Mouse (Mus musculus) limb, embryonic 12.5 days (tissue): ENCODE results near the gene Cox15. TPM values are rescaled to one million over a fixed set of nuclear protein-coding genes. Genes with fewer than 3 reads are reported as not detected.

ENCODE experiments used
- ATAC-seq: fragments of 200-750 bp; cut with Nextera tagmentation; 2 replicates; pipeline ENCODE4 v1.8.0; 2017; ENCODE audit warnings: low read depth, moderate TSS enrichment; ENCODE audit not compliant: insufficient number of reproducible peaks, insufficient read depth, low FRiP score, low TSS enrichment
- H3K27ac ChIP-seq: fragments of 300-500 bp; sonication (generic); 2 replicates; pipeline ENCODE4 v1.5.1; 2016; ENCODE audit warnings: mild to moderate bottlenecking, moderate library complexity
- H3K27me3 ChIP-seq: fragments of 300-500 bp; sonication (generic); 2 replicates; pipeline ENCODE4 v1.6.1; 2016; ENCODE audit warnings: mild to moderate bottlenecking, moderate library complexity
- H3K36me3 ChIP-seq: fragments of 300-500 bp; sonication (generic); 2 replicates; pipeline ENCODE4 v1.6.1; 2016; ENCODE audit warnings: mild to moderate bottlenecking, moderate library complexity
- H3K4me1 ChIP-seq: fragments of 300-500 bp; sonication (generic); replicated peaks from 2 replicates; pipeline ENCODE4 v1.6.1; 2016
- H3K4me2 ChIP-seq: fragments of 300-500 bp; sonication (generic); 2 replicates; pipeline ENCODE4 v1.6.1; 2016; ENCODE audit warnings: mild to moderate bottlenecking, moderate library complexity
- H3K4me3 ChIP-seq: fragments of 300-500 bp; sonication (generic); replicated peaks from 2 replicates; pipeline ENCODE4 v1.5.1; 2016; ENCODE audit warnings: mild to moderate bottlenecking
- H3K9ac ChIP-seq: fragments of 300-500 bp; sonication (generic); replicated peaks from 2 replicates; pipeline ENCODE4 v1.6.1; 2016; ENCODE audit warnings: mild to moderate bottlenecking, moderate library complexity
- H3K9me3 ChIP-seq: fragments of 300-500 bp; sonication (generic); 2 replicates; pipeline ENCODE4 v1.6.1; 2016; ENCODE audit warnings: mild to moderate bottlenecking, moderate library complexity
- WGBS: fragments of 180-500 bp; shearing (Covaris S2); methylation state at CpG from one replicate; pipeline ENCODE4 v1.1.7; 2016; 5-methylcytosine and 5-hydroxymethylcytosine counted together
- polyA plus RNA-seq: library from polyadenylated mRNA; unstranded; fragments of >200 nt; fragmentation: Nextera tagmentation; extraction: Ambion mirVana; gene quantifications from 2 replicates; pipeline ENCODE4 v1.2.1, GENCODE M21; 2016

Gene Cox15
- polyA plus RNA-seq, 1 experiment from 2014 or later, result 15.1 TPM

DNA sequence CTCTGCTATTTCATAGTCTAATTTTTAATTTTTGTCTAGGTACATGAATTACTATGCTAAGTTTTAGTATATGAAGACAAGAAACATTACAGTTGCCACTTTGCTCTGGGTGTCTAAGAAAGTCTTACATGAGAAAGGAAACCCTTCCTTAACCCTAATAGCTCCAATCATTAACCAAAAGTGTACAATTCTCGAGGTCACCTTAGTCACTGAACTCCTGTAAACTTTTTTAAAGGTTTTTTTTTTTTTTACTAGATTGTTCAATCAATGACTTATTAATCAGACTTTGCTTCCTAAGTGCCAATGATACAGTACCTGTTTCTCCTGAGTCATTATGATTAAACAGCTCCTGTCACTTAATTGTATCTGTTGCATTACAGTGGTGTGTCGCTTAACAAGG, 24.5 kb upstream of the Cox15 start:
- no peak for ATAC-seq
- Histone ChIP-seq H3K4me3 (no peak overlapping the region), H3K9me3 (no peaks in the 10 kb centered on the region), H3K27ac (no peak overlapping the region), H3K4me1 (no peaks in the 10 kb centered on the region), H3K36me3 (no peaks in the 10 kb centered on the region), H3K4me2 (no peak overlapping the region), H3K27me3 (no peaks in the 10 kb centered on the region), H3K9ac (no peak overlapping the region)
- WGBS, result 69% methylated on average over 2 of the region's 2 CpGs

DNA sequence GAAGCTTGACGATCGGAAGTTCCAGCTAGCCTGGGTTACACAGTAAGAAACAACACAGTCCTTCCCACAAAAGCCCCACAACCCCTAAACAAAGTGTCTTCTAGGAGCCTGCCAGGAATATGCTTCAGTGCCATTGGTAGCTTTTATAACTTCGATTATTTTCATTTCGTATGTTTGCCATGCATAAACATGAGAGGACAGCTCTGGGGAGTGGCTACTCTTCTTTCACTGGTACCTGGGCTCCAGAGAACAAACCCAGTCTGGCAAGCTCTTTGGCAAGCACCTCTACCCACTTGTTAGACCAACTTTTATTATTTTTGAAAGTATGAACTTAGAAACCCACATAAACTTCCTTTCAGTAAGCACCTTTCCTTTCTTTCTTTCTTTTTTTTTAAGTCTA, 23.8 kb upstream of the Cox15 start:
- Histone ChIP-seq H3K36me3 (no peaks in the 10 kb centered on the region), H3K9ac (no peak overlapping the region), H3K27me3 (no peaks in the 10 kb centered on the region), H3K4me2 (no peak overlapping the region), H3K4me1 (no peaks in the 10 kb centered on the region), H3K9me3 (no peaks in the 10 kb centered on the region), H3K27ac (no peak overlapping the region), H3K4me3 (no peak overlapping the region)
- no peak for ATAC-seq
- 81% methylated on average over 4 of the region's 4 CpGs for WGBS

DNA sequence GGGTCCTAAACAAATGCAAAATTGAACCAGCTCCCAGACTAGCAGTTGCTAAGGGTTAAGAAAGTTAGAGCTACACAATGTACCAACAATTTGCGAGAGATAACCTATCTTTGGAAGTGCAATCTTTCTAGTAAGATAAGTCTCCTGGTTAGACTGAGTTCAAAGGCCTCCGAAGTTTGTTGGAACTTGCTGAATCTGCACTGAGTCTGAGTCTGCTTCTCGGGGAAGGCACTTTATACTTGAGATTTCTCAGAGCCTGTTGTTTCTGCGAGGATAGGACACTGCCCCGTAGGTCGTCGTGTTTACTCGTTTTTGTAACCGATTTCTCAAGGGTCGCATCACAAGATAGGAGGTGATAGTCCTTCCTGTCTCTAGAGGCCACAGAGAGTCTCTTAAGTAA, 22.6 kb upstream of the Cox15 start:
- no peaks in the 10 kb centered on the region for H3K36me3 ChIP-seq
- no peaks in the 10 kb centered on the region for H3K9me3 ChIP-seq
- H3K4me3 ChIP-seq, result no peak overlapping the region
- no peak overlapping the region for H3K27ac ChIP-seq
- ATAC-seq, result no peak
- H3K4me1 ChIP-seq, result no peaks in the 10 kb centered on the region
- H3K9ac ChIP-seq, result no peak overlapping the region
- WGBS, result 75% methylated on average over 10 of the region's 10 CpGs
- H3K27me3 ChIP-seq, result no peaks in the 10 kb centered on the region
- no peak overlapping the region for H3K4me2 ChIP-seq

DNA sequence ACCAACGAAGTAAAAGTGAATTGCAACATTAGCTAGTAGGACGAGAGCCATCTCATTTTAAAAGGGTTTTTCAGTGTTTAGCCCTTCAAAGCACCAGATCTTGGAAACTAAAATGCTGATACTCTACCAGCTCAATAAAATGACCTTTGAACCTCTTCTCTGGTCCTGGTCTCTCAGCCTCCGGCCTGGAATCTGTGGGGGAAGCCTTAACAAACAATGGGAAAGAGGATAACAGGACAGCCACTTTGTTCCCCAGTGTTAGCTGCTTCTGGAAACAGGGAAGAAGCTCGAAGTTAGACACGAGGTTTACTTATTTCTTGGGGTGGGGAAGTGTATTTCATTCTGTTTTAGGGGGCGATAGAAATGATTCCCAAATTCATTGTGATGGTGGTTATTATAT, 19.5 kb upstream of the Cox15 start:
- Histone ChIP-seq H3K27me3 (no peaks in the 10 kb centered on the region), H3K36me3 (no peaks in the 10 kb centered on the region; the same call in 1 of the 2 replicates), H3K27ac (no peak overlapping the region), H3K4me3 (no peak overlapping the region), H3K9ac (no peak overlapping the region), H3K9me3 (no peaks in the 10 kb centered on the region), H3K4me1 (no peaks in the 10 kb centered on the region), H3K4me2 (no peak overlapping the region)
- ATAC-seq, result no peak
- 81% methylated on average over 6 of the region's 6 CpGs for WGBS

DNA sequence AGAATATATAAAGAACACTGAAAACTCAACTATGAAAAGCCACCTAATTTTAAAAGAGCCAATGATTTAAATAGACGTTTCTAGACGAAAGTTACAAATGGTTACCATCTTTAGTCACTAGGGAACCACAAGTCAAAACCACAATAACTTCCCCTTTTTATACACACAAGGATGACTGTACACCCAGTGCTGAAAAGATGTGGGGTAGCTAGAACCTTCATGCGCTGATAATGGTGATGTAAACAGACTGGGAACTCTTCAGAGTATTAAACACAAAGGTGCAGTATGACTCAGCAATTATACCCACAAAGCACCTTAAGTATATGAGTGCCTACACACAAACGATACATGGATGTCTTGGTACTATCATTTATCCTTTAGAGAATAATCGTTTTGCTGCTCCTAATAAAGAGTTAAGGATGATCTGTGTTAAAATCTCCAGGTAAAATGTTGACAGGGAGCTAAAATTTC, 18.7 kb upstream of the Cox15 start:
- H3K27ac ChIP-seq, result no peak overlapping the region
- no peak overlapping the region for H3K4me3 ChIP-seq
- H3K9me3 ChIP-seq, result no peaks in the 10 kb centered on the region
- no peak overlapping the region for H3K4me2 ChIP-seq
- no peaks in the 10 kb centered on the region for H3K4me1 ChIP-seq
- H3K36me3 ChIP-seq, result no peaks in the 10 kb centered on the region; the same call in 1 of the 2 replicates
- H3K27me3 ChIP-seq, result no peaks in the 10 kb centered on the region
- no peak overlapping the region for H3K9ac ChIP-seq
- ATAC-seq, result no peak
- WGBS, result 91% methylated on average over 5 of the region's 5 CpGs

DNA sequence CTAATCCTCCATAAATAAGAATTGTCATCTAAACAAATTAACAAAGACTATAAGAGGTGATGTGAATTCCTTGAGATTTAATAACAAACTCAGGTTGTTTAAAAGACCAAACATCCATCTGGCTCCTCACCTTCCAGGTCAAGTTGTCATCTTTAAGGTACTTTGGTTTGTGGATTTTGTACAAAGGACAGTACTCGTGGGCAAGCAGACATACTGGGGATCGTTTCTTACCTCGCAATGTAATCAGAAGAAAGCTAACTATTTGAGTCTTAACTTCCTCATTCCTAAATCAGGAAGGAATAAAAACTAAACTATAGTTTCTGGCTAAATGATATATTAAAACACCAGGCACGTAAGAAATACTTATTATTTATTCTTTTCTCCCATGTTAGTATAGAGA, 17.8 kb upstream of the Cox15 start:
- no peaks in the 10 kb centered on the region for H3K27me3 ChIP-seq
- WGBS, result 87% methylated on average over 4 of the region's 4 CpGs
- H3K4me2 ChIP-seq, result no peak overlapping the region
- no peaks in the 10 kb centered on the region for H3K4me1 ChIP-seq
- H3K9ac ChIP-seq, result no peak overlapping the region
- H3K9me3 ChIP-seq, result no peaks in the 10 kb centered on the region
- no peak overlapping the region for H3K27ac ChIP-seq
- no peak for ATAC-seq
- no peaks in the 10 kb centered on the region; the same call in 1 of the 2 replicates for H3K36me3 ChIP-seq
- no peak overlapping the region for H3K4me3 ChIP-seq

DNA sequence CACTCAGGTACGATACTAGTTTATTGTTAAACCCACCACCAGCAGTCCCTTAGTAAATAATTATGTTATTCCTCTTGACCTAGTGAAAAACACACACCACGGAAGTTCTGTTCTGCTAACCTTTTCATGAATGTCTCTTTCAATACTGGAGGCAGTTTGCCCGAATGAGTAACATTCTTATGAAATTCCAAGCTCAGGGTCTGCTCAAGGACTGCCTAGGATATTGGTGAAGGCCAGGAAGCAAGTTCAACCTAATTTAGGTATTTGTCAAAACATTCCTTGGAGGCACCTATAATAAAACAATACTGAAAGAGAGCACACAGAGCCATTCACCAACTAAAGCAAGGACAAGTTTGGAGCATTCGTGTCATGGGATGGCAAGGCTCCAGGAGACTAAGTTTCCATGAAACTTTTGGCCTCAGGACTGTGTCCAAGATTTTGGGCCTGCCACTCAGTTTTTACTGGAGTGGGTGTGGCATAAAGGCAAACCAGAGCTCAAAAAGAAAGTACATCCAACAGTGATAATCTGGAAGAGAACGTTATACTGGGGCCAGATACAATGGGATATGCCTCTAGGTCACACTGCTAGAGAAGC, 16.7 kb upstream of the Cox15 start:
- H3K4me2 ChIP-seq, result no peak overlapping the region
- no peaks in the 10 kb centered on the region for H3K4me1 ChIP-seq
- ATAC-seq, result no peak
- no peak overlapping the region for H3K4me3 ChIP-seq
- 83% methylated on average over 5 of the region's 5 CpGs for whole genome bisulfite sequencing
- H3K9me3 ChIP-seq, result no peaks in the 10 kb centered on the region
- H3K27me3 ChIP-seq, result no peaks in the 10 kb centered on the region
- H3K36me3 ChIP-seq, result no peaks in the 10 kb centered on the region; the same call in 1 of the 2 replicates
- no peak overlapping the region for H3K9ac ChIP-seq
- H3K27ac ChIP-seq, result no peak overlapping the region

DNA sequence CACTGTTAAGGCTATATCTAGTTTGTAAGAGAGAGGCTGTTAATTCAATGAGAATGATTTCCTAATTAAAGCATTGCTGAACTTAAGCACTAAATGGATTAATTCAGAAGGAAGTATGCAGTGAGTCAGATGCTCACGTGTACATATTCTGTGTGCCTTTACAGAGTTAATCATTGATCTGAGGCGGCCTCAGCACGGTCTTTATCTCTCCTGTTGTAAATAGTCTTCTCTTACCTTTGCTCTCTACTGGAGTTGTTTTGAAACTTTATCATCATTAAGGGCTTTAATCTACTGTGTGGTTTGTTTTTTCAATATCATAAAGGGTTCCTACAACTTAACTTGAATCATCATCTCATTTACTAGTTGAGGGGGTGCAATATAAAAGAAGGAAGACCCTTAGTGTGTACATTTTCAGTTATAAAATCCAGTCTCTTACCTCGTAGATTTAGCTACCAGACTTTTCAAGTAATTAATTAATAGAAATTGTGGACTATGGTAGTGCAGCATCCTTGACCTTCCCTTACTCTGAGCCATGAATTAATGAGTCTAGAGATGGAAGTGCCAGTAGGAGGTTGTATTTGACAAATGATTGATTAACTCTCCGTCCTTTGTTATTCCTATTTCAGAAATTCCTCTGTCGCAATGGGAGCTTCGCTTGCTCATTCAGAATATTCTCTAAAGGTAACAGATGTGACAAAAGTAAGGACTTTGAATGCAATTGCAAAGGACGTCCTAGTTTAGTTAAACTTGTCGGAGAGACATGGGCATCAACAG, 14.9 kb upstream of the Cox15 start:
- H3K27me3 ChIP-seq, result no peaks in the 10 kb centered on the region
- H3K36me3 ChIP-seq, result no peaks in the 10 kb centered on the region; the same call in 1 of the 2 replicates
- 85% methylated on average over 9 of the region's 9 CpGs for WGBS
- no peaks in the 10 kb centered on the region for H3K9me3 ChIP-seq
- no peak for ATAC-seq
- H3K4me3 ChIP-seq, result no peak overlapping the region
- H3K9ac ChIP-seq, result no peak overlapping the region
- H3K4me2 ChIP-seq, result no peak overlapping the region
- H3K27ac ChIP-seq, result no peak overlapping the region
- no peaks in the 10 kb centered on the region for H3K4me1 ChIP-seq

DNA sequence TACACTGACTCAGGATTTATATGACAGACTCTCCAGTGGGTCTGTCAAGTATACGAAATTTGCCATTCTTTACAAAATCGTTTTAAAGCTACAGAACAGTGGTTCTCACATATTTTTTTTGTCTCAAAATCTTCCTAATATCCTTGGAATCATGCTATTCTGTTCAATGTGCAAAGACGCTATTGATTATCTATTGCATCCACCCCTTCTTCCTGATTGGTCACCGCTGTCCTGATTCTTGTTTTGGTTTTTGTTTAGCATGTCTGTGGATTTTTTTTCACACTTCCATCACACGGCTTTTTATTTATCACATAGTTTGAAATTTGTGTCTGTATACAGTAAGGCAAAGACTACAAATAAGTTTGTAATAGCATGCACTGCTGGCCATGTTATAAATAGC, 13.7 kb upstream of the Cox15 start:
- no peak for ATAC-seq
- Histone ChIP-seq H3K9ac (no peak overlapping the region), H3K4me3 (no peak overlapping the region), H3K27ac (no peak overlapping the region), H3K36me3 (no peaks in the 10 kb centered on the region; the same call in 1 of the 2 replicates), H3K4me1 (no peaks in the 10 kb centered on the region), H3K27me3 (no peaks in the 10 kb centered on the region), H3K4me2 (no peak overlapping the region), H3K9me3 (no peaks in the 10 kb centered on the region)
- WGBS, result 90% methylated on average over 5 of the region's 5 CpGs

DNA sequence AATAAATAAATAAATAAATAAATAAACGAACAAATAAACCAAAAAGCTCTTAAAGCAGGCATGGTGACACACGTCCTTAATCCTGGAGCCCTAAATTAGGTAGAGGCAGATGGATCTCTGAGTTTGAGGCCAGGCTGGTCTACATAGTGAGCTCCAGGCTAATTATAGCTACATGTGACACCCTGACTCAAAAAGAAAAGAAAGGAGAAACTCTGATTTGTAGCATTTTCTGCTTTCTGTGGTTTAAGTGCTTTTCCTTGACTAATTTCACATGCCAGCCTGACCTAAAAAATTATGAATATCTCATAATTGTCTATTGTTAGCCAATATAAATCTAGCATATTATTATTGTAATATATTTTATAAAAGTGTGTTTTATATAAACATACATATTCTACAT, 9.6 kb upstream of the Cox15 start:
- no peak for ATAC-seq
- Histone ChIP-seq H3K4me3 (no peak overlapping the region), H3K4me1 (no peaks in the 10 kb centered on the region), H3K36me3 (no peaks in the 10 kb centered on the region), H3K27ac (no peak overlapping the region), H3K27me3 (no peaks in the 10 kb centered on the region), H3K9ac (no peak overlapping the region), H3K9me3 (no peaks in the 10 kb centered on the region), H3K4me2 (no peak overlapping the region)
- WGBS, result 76% methylated on average over 2 of the region's 2 CpGs

DNA sequence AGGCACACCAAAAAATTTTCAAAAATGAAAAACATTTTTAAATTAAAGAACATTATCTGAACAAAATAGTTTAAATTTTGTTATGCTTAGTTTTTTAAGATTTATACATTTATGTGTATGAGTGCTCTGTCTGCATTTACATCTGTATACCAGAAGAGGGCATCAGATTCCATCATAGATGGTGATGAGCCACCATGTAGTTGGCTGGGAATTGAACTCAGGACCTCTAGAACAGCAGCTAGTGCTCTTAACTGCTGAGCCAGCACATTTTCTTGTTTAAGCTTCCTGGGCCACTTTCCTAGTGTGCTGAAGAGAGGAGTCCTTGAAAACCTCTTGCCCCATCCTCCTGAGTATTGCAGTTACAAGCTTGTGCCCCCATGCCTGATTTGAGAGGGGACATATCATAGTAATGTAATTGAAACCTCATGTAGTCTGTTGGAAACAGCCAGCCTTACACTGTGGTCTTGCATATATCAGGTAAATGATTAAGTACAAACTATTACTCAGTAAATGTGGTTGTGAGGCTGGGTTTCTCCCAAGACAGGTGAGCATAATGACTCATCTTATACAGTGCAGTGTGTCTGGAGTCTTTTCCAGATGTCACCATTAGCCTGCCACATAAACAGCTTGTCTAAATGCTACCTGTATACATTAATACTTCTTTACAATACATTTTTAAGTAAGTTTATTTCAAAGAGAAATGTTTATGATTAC, 8.9 kb upstream of the Cox15 start:
- Histone ChIP-seq H3K4me2 (no peak overlapping the region), H3K36me3 (no peaks in the 10 kb centered on the region), H3K4me3 (no peak overlapping the region), H3K27ac (no peak overlapping the region), H3K9me3 (no peaks in the 10 kb centered on the region), H3K27me3 (no peaks in the 10 kb centered on the region), H3K4me1 (no peaks in the 10 kb centered on the region), H3K9ac (no peak overlapping the region)
- ATAC-seq, result no peak
